Mouse (Mus musculus) hindbrain, embryonic 11.5 days (tissue): ENCODE results near the gene Zdhhc14. TPM values are rescaled to one million over a fixed set of nuclear protein-coding genes. Genes with fewer than 3 reads are reported as not detected.

Experiments
- ATAC-seq: fragments of 200-750 bp; cut with Nextera tagmentation; 2 replicates; pipeline ENCODE4 v1.8.0; 2017; ENCODE audit warnings: mild to moderate bottlenecking, moderate TSS enrichment, moderate library complexity; ENCODE audit not compliant: low FRiP score
- DNase-seq: peaks from one replicate; pipeline ENCODE4 v3.0.0-alpha.2; 2015; ENCODE audit warnings: low spot score
- H3K27ac ChIP-seq: fragments of 300-500 bp; sonication (generic); 2 replicates; pipeline ENCODE4 v1.5.1; 2014; ENCODE audit warnings: mild to moderate bottlenecking, low read depth, low read length
- H3K27me3 ChIP-seq: fragments of 300-500 bp; sonication (generic); 2 replicates; pipeline ENCODE4 v1.6.1; 2014; ENCODE audit warnings: mild to moderate bottlenecking, low read length, moderate library complexity, mixed read lengths; ENCODE audit not compliant: control insufficient read depth, insufficient read depth
- H3K36me3 ChIP-seq: fragments of 300-500 bp; sonication (generic); 2 replicates; pipeline ENCODE4 v1.6.1; 2014; ENCODE audit warnings: mild to moderate bottlenecking, low read length, moderate library complexity, mixed read lengths; ENCODE audit not compliant: control insufficient read depth, insufficient read depth
- H3K4me1 ChIP-seq: fragments of 300-500 bp; sonication (generic); replicated peaks from 2 replicates; pipeline ENCODE4 v1.6.1; 2014; ENCODE audit warnings: low read length, mixed read lengths; ENCODE audit not compliant: control insufficient read depth, insufficient read depth
- H3K4me2 ChIP-seq: fragments of 300-500 bp; sonication (generic); replicated peaks from 2 replicates; pipeline ENCODE4 v1.6.1; 2014; ENCODE audit warnings: mild to moderate bottlenecking, low read depth, low read length
- H3K4me3 ChIP-seq: fragments of 300-500 bp; sonication (generic); 2 replicates; pipeline ENCODE4 v1.5.1; 2014; ENCODE audit warnings: low read depth, low read length
- H3K9ac ChIP-seq: fragments of 300-500 bp; sonication (generic); 2 replicates; pipeline ENCODE4 v1.6.1; 2014; ENCODE audit warnings: low read depth, low read length
- H3K9me3 ChIP-seq: fragments of 300-500 bp; sonication (generic); 2 replicates; pipeline ENCODE4 v1.6.1; 2016; ENCODE audit warnings: low read length; ENCODE audit not compliant: control insufficient read depth
- WGBS: fragments of 180-500 bp; shearing (Covaris S2); extraction: QIAGEN DNeasy Blood & Tissue Kit; methylation state at CpG from one replicate; pipeline ENCODE4 v1.1.7; 2014; 5-methylcytosine and 5-hydroxymethylcytosine counted together
- polyA plus RNA-seq: library from polyadenylated mRNA; unstranded; fragments of >200 nt; fragmentation: Nextera tagmentation; extraction: Ambion mirVana; gene quantifications from 2 replicates; pipeline ENCODE4 v1.2.1, GENCODE M21; 2014

The Zdhhc14 gene
- polyA plus RNA-seq, 1 experiment from 2014 or later: 2.6 TPM

DNA sequence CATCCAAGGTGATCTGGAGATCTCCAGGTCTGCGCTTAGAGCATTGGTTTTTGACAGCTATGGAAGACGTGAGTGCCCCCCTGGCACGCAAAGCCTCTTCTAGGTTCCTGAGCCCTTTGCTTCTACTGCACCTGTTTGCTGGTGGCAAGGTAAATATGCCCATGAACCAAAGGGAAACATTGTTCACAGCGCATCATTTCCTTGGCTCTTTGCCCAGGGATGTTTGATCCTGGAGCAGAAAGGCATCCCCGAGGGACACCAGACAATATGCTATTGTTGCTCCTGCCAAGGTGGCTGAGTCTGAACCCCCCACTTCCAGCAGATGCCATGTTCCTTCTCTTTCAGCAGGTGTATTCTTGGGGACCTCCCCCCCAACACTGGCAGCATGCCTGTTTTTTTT lies 61.2 kb downstream of the Zdhhc14 start:
- Histone ChIP-seq H3K4me3 (no peak overlapping the region), H3K9me3 (no peaks in the 10 kb centered on the region), H3K4me2 (no peak overlapping the region), H3K9ac (no peak overlapping the region), H3K36me3 (no peaks in the 10 kb centered on the region), H3K27me3 (no peaks in the 10 kb centered on the region), H3K27ac (no peak overlapping the region), H3K4me1 (no peaks in the 10 kb centered on the region)
- DNase-seq: no peak
- ATAC-seq: no peak
- WGBS: 88% methylated on average over 5 of the region's 5 CpGs

DNA sequence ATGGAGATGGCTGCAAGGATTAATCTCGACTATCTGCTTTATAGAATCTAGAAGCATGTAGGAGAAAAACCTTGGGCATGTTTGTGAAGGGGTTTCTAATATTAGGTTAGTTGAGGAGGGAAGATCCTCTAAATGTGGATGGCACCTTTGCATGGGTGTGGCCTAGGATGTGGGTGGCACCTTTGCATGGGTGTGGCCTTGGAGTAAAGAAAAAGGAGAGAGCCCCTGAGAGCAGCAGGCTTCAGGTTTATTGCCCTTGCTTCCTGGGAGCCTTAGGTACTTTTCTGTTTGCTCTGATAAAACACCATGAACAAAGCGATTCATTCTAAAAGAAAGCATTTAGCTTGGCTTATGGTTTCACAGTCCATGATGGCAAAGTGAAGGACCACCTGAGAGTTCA lies 62.2 kb downstream of the Zdhhc14 start:
- Histone ChIP-seq H3K9ac (no peak overlapping the region), H3K27me3 (no peaks in the 10 kb centered on the region), H3K4me3 (no peak overlapping the region), H3K4me2 (no peak overlapping the region), H3K27ac (no peak overlapping the region), H3K9me3 (no peaks in the 10 kb centered on the region), H3K36me3 (no peaks in the 10 kb centered on the region), H3K4me1 (no peaks in the 10 kb centered on the region)
- ATAC-seq (no peak), DNase-seq (no peak)
- WGBS: 96% methylated on average over 2 of the region's 2 CpGs

GRCm38 (mm10) chr17:5556568-5556967 lies 64.2 kb downstream of the Zdhhc14 start:
- no peak overlapping the region for H3K4me3 ChIP-seq
- no peaks in the 10 kb centered on the region for H3K27me3 ChIP-seq
- no peak for ATAC-seq
- H3K4me2 ChIP-seq: no peak overlapping the region
- no peak for DNase-seq
- no peaks in the 10 kb centered on the region for H3K36me3 ChIP-seq
- no peak overlapping the region for H3K9ac ChIP-seq
- H3K4me1 ChIP-seq: no peaks in the 10 kb centered on the region
- H3K27ac ChIP-seq: no peak overlapping the region
- WGBS: 83% methylated on average over 8 of the region's 8 CpGs
- no peaks in the 10 kb centered on the region for H3K9me3 ChIP-seq

GRCm38 (mm10) chr17:5560212-5560611 lies 67.9 kb downstream of the Zdhhc14 start:
- H3K27me3 ChIP-seq: no peaks in the 10 kb centered on the region
- H3K4me1 ChIP-seq: no peaks in the 10 kb centered on the region
- no peak overlapping the region for H3K4me3 ChIP-seq
- no peak overlapping the region for H3K4me2 ChIP-seq
- no peaks in the 10 kb centered on the region for H3K9me3 ChIP-seq
- no peak for DNase-seq
- no peak overlapping the region for H3K9ac ChIP-seq
- no peak for ATAC-seq
- H3K36me3 ChIP-seq: no peaks in the 10 kb centered on the region
- 90% methylated on average over 4 of the region's 4 CpGs for WGBS
- H3K27ac ChIP-seq: no peak overlapping the region

DNA sequence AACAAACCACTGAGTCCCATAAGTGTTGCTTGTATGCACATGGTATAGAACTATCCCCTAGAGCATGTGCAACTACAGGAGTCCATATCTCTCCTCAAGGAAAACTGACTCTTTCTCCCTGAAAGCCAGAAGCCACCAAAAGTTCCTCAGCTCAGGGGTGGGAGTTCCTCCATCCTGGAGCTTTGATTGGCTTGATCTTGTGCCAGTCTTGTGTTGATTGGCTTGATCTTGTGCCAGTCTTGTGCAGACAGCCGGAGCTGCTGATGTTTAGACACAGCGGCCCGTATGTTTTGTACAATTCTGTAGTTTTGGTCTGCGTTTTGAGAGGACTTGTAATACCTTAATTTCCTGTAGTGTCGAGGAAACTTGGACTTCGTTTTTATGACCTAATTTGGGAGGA lies 70.8 kb downstream of the Zdhhc14 start:
- Histone ChIP-seq H3K9ac (no peak overlapping the region), H3K4me3 (no peak overlapping the region), H3K27me3 (no peaks in the 10 kb centered on the region), H3K36me3 (no peaks in the 10 kb centered on the region), H3K27ac (no peak overlapping the region), H3K9me3 (no peaks in the 10 kb centered on the region), H3K4me2 (no peak overlapping the region), H3K4me1 (no peaks in the 10 kb centered on the region)
- no peak for DNase-seq
- 96% methylated on average over 6 of the region's 6 CpGs for WGBS
- ATAC-seq: no peak

GRCm38 (mm10) chr17:5566006-5566405 lies 73.6 kb downstream of the Zdhhc14 start:
- Histone ChIP-seq H3K9ac (no peak overlapping the region), H3K4me3 (no peak overlapping the region), H3K27me3 (no peaks in the 10 kb centered on the region), H3K27ac (no peak overlapping the region), H3K9me3 (no peaks in the 10 kb centered on the region), H3K4me1 (no peaks in the 10 kb centered on the region), H3K36me3 (no peaks in the 10 kb centered on the region), H3K4me2 (no peak overlapping the region)
- DNase-seq: no peak
- no peak for ATAC-seq
- WGBS: 81% methylated on average over 7 of the region's 7 CpGs

DNA sequence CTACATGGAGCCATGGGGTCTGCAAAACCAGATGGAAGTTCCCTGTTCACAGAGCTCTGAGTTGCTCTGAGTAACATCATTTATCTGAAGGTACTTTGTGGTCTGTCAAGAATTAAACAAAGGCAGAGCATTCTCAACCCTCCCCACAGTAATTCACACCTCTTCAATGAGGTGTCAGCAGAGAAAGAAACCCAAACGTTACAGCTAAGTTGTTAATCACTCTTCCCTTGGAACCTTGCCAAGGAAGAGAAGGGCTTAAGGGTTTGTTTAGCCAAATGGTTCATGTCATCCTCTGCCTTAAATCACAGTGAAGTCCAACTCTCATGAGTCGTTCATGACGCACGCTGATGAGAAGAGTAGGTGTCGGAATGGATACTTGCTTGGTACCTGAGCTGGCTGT lies 75.6 kb downstream of the Zdhhc14 start:
- WGBS: 70% methylated on average over 5 of the region's 5 CpGs
- no peaks in the 10 kb centered on the region for H3K4me1 ChIP-seq
- no peak overlapping the region for H3K9ac ChIP-seq
- H3K27ac ChIP-seq: no peak overlapping the region
- H3K36me3 ChIP-seq: no peaks in the 10 kb centered on the region
- DNase-seq (no peak), ATAC-seq (no peak)
- H3K9me3 ChIP-seq: no peaks in the 10 kb centered on the region
- no peaks in the 10 kb centered on the region for H3K27me3 ChIP-seq
- no peak overlapping the region for H3K4me2 ChIP-seq
- no peak overlapping the region for H3K4me3 ChIP-seq

DNA sequence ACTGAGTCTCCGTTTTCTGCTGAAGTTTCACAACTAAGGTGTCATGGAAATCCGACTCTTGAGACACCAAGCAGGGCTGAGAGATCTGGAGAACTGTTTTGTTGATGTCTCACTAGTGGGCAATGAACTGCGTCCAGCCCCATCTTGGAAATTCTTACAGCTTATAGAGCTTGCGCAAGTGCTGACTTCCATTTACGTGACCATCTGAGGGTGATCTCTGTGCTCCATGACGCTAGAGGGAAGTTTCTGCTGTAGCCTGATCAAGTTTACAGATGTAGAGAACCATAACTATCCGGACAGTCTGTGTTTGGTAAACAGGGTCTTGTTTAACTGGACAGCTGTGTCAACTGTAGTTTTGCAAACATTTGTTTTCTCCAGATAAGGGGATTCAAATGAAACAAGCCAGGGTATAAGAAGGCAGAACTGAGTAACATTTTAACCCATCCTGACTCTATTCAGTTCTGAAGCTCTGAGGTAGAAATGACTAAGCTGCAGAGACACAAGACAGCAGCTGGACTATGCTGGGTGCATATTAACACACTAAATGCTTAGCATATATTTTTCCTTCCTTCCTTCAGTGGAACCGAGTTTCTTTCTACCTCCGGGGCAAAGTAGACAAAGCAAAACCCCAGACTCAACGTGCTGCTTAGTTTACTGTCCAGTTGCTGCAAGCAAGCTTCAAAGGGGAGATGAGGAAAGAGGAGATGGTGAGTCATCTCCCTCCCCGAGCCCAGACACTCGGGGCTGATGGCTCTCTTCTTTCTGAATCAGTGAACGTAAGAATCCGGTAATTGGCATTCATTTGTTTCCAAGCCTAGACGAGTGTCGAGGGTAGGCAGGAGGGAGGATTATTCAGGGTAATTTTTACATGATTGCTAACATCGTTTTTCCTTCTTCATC lies 77.0 kb downstream of the Zdhhc14 start:
- Histone ChIP-seq H3K4me2 (no peak overlapping the region), H3K36me3 (no peaks in the 10 kb centered on the region), H3K9ac (no peak overlapping the region), H3K4me1 (no peaks in the 10 kb centered on the region), H3K27ac (no peak overlapping the region), H3K4me3 (no peak overlapping the region), H3K9me3 (no peaks in the 10 kb centered on the region), H3K27me3 (no peaks in the 10 kb centered on the region)
- ATAC-seq (no peak), DNase-seq (no peak)
- whole genome bisulfite sequencing: 76% methylated on average over 17 of the region's 17 CpGs

DNA sequence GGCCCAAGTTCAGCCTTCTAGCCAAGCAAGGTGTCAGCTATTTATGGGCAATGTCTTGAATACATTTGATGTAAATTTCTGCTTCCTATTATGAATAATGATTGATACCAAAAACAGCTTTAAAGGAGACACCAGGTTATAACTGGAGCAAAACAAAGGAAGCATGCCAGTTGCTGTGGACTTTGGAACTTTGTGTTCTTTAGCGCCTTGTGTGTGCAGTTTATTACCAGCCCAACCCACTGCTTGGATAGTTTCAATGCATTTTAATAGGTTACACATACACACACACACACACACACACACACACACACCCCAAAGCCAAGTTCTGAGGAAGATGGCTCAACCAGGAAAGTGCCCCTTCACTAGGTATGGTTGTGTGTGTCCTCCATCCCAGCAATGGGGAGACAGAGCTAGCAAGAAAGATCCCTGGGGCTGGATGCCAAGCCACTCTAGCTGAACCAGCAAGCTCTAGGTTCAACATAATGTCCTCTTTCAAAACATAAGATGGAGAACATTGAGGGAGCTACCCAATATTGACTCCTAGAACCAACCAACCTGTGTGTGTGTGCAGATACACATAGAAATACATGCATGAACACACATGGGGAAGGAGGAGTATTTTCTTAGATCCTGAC lies 79.9 kb downstream of the Zdhhc14 start:
- H3K4me1 ChIP-seq: no peaks in the 10 kb centered on the region; the same call in 1 of the 2 replicates
- no peak overlapping the region for H3K4me3 ChIP-seq
- ATAC-seq: no peak
- no peak for DNase-seq
- 84% methylated on average over 1 of the region's 1 CpGs for whole genome bisulfite sequencing
- H3K4me2 ChIP-seq: no peak overlapping the region
- no peaks in the 10 kb centered on the region for H3K9me3 ChIP-seq
- no peaks in the 10 kb centered on the region for H3K36me3 ChIP-seq
- no peak overlapping the region for H3K9ac ChIP-seq
- H3K27ac ChIP-seq: no peak overlapping the region
- no peaks in the 10 kb centered on the region for H3K27me3 ChIP-seq
